Mouse (Mus musculus) telencephalon, adult 2 months (tissue): ENCODE measurements around the gene Pitx1.

Experiments
- DNase-seq: peaks from one replicate; pipeline ENCODE4 v3.0.0-alpha.2; 2011; ENCODE audit warnings: low read depth, low spot score

Gene Pitx1

GRCm38 (mm10) chr13:55784268-55784667, 51.7 kb downstream of the Pitx1 start, which contains the start of gene Catsper3:
Gene Catsper3 (plus strand): TSS chr13:55784568.
- no peak for DNase-seq

GRCm38 (mm10) chr13:55775056-55775455, 60.9 kb downstream of the Pitx1 start:
- DNase-seq: no peak
